Mouse (Mus musculus): ENCODE measurements around the gene Kiss1.

DNA sequence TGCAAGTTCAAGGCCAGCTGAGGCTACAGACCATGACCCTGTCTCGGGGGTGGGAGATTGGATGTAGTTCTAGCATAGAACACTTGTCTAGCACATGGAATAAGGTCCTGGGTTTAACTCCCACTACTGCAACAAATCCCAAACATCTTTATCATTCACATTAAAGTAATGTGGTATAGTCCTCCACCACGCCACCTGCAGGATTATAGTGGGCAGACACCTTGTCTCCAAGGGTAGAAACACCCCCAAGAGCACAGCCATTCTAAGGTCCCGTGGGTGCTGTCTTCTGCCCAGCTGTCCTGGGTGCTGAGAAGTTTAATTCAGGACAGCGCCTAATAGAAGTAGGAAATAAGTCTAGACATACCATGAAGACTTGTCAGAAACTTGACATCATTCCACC, 5.1 kb upstream of the Kiss1 start:
- TF ChIP-seq POLR2A (IDR thresholded peaks at IDR 0.05; ENCODE audit: low read depth, low read length) (no peak), CTCF (IDR thresholded peaks at IDR 0.05; ENCODE audit: borderline replicate concordance, insufficient read depth, low read length) (no peak)
